Comparison of ENCODE assay signal across 8 mouse cellular contexts in genomic region chr11:61620762-61621161, GRCm38 (mm10). TPM values are rescaled to one million over a fixed set of nuclear protein-coding genes. Genes with fewer than 3 reads are reported as not detected.
A peak's percentile ranks its signal among the peaks of the same experiment; 100 is the strongest.
DNase-seq lines count a peak whose midpoint lies in the region; ATAC-seq lines count a peak whose summit lies in the region.

No protein-coding gene starts in this region.

- no peak for ATAC-seq in kidney, embryonic 14.5 days (ENCODE audit: low FRiP score, low TSS enrichment)
- no peak for ATAC-seq in hindbrain, embryonic 15.5 days (ENCODE audit: low FRiP score, low read depth)
- ATAC-seq in midbrain, embryonic 16.5 days, result peak; percentile 2; the same call in 1 of the 2 replicates

- no peak overlapping the region for H3K27ac ChIP-seq in kidney, embryonic 14.5 days (ENCODE audit: low read depth, low read length)
- H3K27ac ChIP-seq in embryonic facial prominence, embryonic 10.5 days (replicated peaks), result 0 out of 2 replicates have a peak overlapping the region, but pooled peaks have one; percentile 81
- no peak overlapping the region for H3K27ac ChIP-seq in hindbrain, embryonic 15.5 days (replicated peaks)
- H3K27ac ChIP-seq in midbrain, embryonic 16.5 days (ENCODE audit: low read length), result no peak overlapping the region

- H3K4me3 ChIP-seq in kidney, embryonic 14.5 days (ENCODE audit: low read length), result peak overlapping the region; percentile 35; the same call in 1 of the 2 replicates
- H3K4me3 ChIP-seq in embryonic facial prominence, embryonic 10.5 days, result peak overlapping the region; percentile 60
- H3K4me3 ChIP-seq in hindbrain, embryonic 15.5 days, result peak overlapping the region; percentile 39
- H3K4me3 ChIP-seq in midbrain, embryonic 16.5 days (ENCODE audit: low read depth, low read length), result peak overlapping the region; percentile 39

- no peak for DNase-seq in kidney, postnatal 4 days
- DNase-seq in embryonic facial prominence, embryonic 10.5 days (ENCODE audit: low spot score), result no peak
- no peak for DNase-seq in frontal cortex, postnatal 25 days (ENCODE audit: low spot score in 2 of 2)
- DNase-seq in thymus, postnatal 4 days, result no peak
- no peak for DNase-seq in right cerebral cortex, postnatal 36 days (ENCODE audit: low spot score in 2 of 2)

- H3K36me3 ChIP-seq in kidney, embryonic 14.5 days (ENCODE audit: control insufficient read depth, insufficient read depth, low read length), result no peaks in the 10 kb centered on the region
- no peaks in the 10 kb centered on the region for H3K36me3 ChIP-seq in embryonic facial prominence, embryonic 10.5 days (replicated peaks)
- H3K36me3 ChIP-seq in hindbrain, embryonic 15.5 days, result no peaks in the 10 kb centered on the region
- no peaks in the 10 kb centered on the region for H3K36me3 ChIP-seq in midbrain, embryonic 16.5 days (ENCODE audit: control insufficient read depth, insufficient read depth, low read length)

- no peaks in the 10 kb centered on the region; the same call in 1 of the 2 replicates for H3K27me3 ChIP-seq in kidney, embryonic 14.5 days (ENCODE audit: control insufficient read depth, insufficient read depth, low read length)
- H3K27me3 ChIP-seq in embryonic facial prominence, embryonic 10.5 days (replicated peaks; ENCODE audit: low read depth, poor library complexity, severe bottlenecking), result 0 out of 2 replicates have a peak, but pooled peaks cover 6% of the 10 kb centered on the region
- H3K27me3 ChIP-seq in hindbrain, embryonic 15.5 days, result no peaks in the 10 kb centered on the region
- H3K27me3 ChIP-seq in midbrain, embryonic 16.5 days (ENCODE audit: control insufficient read depth, insufficient read depth, low read depth, low read length), result no peaks in the 10 kb centered on the region

- H3K4me2 ChIP-seq in kidney, embryonic 14.5 days (replicated peaks; ENCODE audit: low read depth, low read length), result peak overlapping the region; percentile 64
- peak overlapping the region; percentile 68 for H3K4me2 ChIP-seq in hindbrain, embryonic 15.5 days
- H3K4me2 ChIP-seq in midbrain, embryonic 16.5 days (ENCODE audit: low read length), result peak overlapping the region; percentile 74

- no peaks in the 10 kb centered on the region for H3K9me3 ChIP-seq in kidney, embryonic 14.5 days (ENCODE audit: control insufficient read depth, low read length)
- no peaks in the 10 kb centered on the region for H3K9me3 ChIP-seq in embryonic facial prominence, embryonic 10.5 days
- no peaks in the 10 kb centered on the region for H3K9me3 ChIP-seq in hindbrain, embryonic 15.5 days
- no peaks in the 10 kb centered on the region for H3K9me3 ChIP-seq in midbrain, embryonic 16.5 days (replicated peaks; ENCODE audit: control insufficient read depth, low read length, poor library complexity, severe bottlenecking)

- H3K9ac ChIP-seq in kidney, embryonic 14.5 days (ENCODE audit: low read depth, low read length), result peak overlapping the region; percentile 45; the same call in 1 of the 2 replicates
- H3K9ac ChIP-seq in hindbrain, embryonic 15.5 days, result no peak overlapping the region
- peak overlapping the region; percentile 39; the same call in 1 of the 2 replicates for H3K9ac ChIP-seq in midbrain, embryonic 16.5 days (ENCODE audit: low read depth, low read length)

- WGBS in kidney, embryonic 14.5 days, result 66% methylated on average over 8 of the region's 8 CpGs
- 60% methylated on average over 8 of the region's 8 CpGs for WGBS in embryonic facial prominence, embryonic 10.5 days
- 63% methylated on average over 8 of the region's 8 CpGs for WGBS in hindbrain, embryonic 15.5 days
- WGBS in midbrain, embryonic 16.5 days, result 60% methylated on average over 8 of the region's 8 CpGs

- peaks cover 3% of the 10 kb centered on the region; the same call in 1 of the 2 replicates for H3K4me1 ChIP-seq in kidney, embryonic 14.5 days (ENCODE audit: control insufficient read depth, insufficient read depth, low read length)
- H3K4me1 ChIP-seq in embryonic facial prominence, embryonic 10.5 days, result peaks cover 26% of the 10 kb centered on the region
- peaks cover 10% of the 10 kb centered on the region for H3K4me1 ChIP-seq in hindbrain, embryonic 15.5 days (replicated peaks)
- H3K4me1 ChIP-seq in midbrain, embryonic 16.5 days (ENCODE audit: control insufficient read depth, insufficient read depth, low read length), result peaks cover 9% of the 10 kb centered on the region

RNA-seq across cellular contexts. Expression of gene Grap, which starts 32.3 kb away (rescaled TPM):
- 7.5 and 8.6 TPM in 2 replicates for polyA plus RNA-seq in kidney, embryonic 14.5 days (2014; fragmentation: Nextera tagmentation; extraction: Ambion mirVana)
- polyA plus RNA-seq in embryonic facial prominence, embryonic 10.5 days (2016; fragmentation: Nextera tagmentation; extraction: Ambion mirVana), result 6.0 and 6.5 TPM in 2 replicates
- 10.7 and 11.6 TPM in 2 replicates for polyA plus RNA-seq in hindbrain, embryonic 15.5 days (2015; fragmentation: Nextera tagmentation; extraction: Ambion mirVana)
- 10.7 and 11.6 TPM in 2 replicates for polyA plus RNA-seq in midbrain, embryonic 16.5 days (2015; fragmentation: Nextera tagmentation; extraction: Ambion mirVana)

RNA-seq across cellular contexts. Expression of gene Epn2, which starts 41.3 kb away (rescaled TPM):
- polyA plus RNA-seq in kidney, embryonic 14.5 days (2014; fragmentation: Nextera tagmentation; extraction: Ambion mirVana), result 20.0 and 31.3 TPM in 2 replicates
- 24.7 and 25.4 TPM in 2 replicates for polyA plus RNA-seq in embryonic facial prominence, embryonic 10.5 days (2016; fragmentation: Nextera tagmentation; extraction: Ambion mirVana)
- 69.9 and 79.6 TPM in 2 replicates for polyA plus RNA-seq in hindbrain, embryonic 15.5 days (2015; fragmentation: Nextera tagmentation; extraction: Ambion mirVana)
- 78.0 and 82.3 TPM in 2 replicates for polyA plus RNA-seq in midbrain, embryonic 16.5 days (2015; fragmentation: Nextera tagmentation; extraction: Ambion mirVana)
